Mouse (Mus musculus) adrenal gland, adult 10 weeks (tissue): Measurements from ENCODE around the gene Cldn34b2. TPM values are rescaled to one million over a fixed set of nuclear protein-coding genes. Genes with fewer than 3 reads are reported as not detected.

Experiments
- polyA plus RNA-seq: library from polyadenylated mRNA; stranded (reverse); fragments of 350-450 nt; fragmentation: Illumina TruSeq; extraction: RNeasy Lipid Tissue Mini Kit (QIAGEN cat#74804); gene quantifications from one replicate; pipeline ENCODE4 v1.2.3, GENCODE M21; 2014; ENCODE audit warnings: low read depth, low replicate concordance

The Cldn34b2 gene
- polyA plus RNA-seq, result not detected

GRCm38 (mm10) chrX:155128312-155128711 is at the start of gene Cldn34b2:
Cldn34b2 (minus strand) TSS chrX:155128412.

GRCm38 (mm10) chrX:155093566-155093965 is 34.6 kb downstream of the Cldn34b2 start, which contains the start of gene Magea2:
Magea2 (minus strand) TSS chrX:155093666.

DNA sequence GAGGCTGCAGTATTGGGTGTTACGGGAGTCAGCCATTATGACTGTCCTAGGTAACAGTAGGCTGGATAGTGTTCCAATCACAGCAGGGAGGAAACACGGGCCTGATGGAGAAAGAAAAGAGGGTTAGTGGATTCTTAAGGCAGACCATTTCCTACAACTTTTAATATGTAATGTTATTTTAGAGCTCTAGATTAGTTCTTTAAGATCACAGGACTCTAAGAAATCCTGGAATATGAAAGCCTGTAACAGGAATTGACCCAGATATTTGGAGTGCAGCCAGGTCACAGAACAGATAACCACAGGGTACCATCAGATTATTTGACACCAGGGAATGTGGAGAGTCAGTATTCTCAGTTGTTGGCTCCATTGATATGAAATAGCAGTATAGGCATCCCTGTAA is 38.5 kb downstream of the Cldn34b2 start, which contains the start of gene Magea1:
Gene Magea1, minus strand, starts transcription at position 101 of the 400 bp plus-strand sequence.

Other genes with a start within 250 kb of the Cldn34b2 start
- gene Cldn34b1, start 238.1 kb downstream of the Cldn34b2 start, polyA plus RNA-seq, result not detected
- not detected for gene Magea6, start 192.4 kb downstream of the Cldn34b2 start, polyA plus RNA-seq
- gene Magea3, start 178.9 kb downstream of the Cldn34b2 start, polyA plus RNA-seq, result not detected
- gene Magea8, start 132.6 kb downstream of the Cldn34b2 start, polyA plus RNA-seq, result not detected
- gene Magea5, start 65.3 kb downstream of the Cldn34b2 start, polyA plus RNA-seq, result not detected
- gene Magea1, start 38.6 kb downstream of the Cldn34b2 start, polyA plus RNA-seq, result not detected
- not detected for gene Magea2, start 34.7 kb downstream of the Cldn34b2 start, polyA plus RNA-seq
- gene Sat1, start 88.0 kb upstream of the Cldn34b2 start, polyA plus RNA-seq, result 238 TPM
- 156 TPM for gene Acot9, start 134.0 kb upstream of the Cldn34b2 start, polyA plus RNA-seq
- gene Prdx4, start 212.3 kb upstream of the Cldn34b2 start, polyA plus RNA-seq, result 60.7 TPM